Mouse (Mus musculus) frontal cortex, postnatal 25 days (tissue): ENCODE results near the gene Dkkl1.

Experiments
- DNase-seq, 2 experiments: peaks; one replicate each; pipeline ENCODE4 v3.0.0; 2022; ENCODE audit warnings: low spot score in 2 of 2

The Dkkl1 gene

DNA sequence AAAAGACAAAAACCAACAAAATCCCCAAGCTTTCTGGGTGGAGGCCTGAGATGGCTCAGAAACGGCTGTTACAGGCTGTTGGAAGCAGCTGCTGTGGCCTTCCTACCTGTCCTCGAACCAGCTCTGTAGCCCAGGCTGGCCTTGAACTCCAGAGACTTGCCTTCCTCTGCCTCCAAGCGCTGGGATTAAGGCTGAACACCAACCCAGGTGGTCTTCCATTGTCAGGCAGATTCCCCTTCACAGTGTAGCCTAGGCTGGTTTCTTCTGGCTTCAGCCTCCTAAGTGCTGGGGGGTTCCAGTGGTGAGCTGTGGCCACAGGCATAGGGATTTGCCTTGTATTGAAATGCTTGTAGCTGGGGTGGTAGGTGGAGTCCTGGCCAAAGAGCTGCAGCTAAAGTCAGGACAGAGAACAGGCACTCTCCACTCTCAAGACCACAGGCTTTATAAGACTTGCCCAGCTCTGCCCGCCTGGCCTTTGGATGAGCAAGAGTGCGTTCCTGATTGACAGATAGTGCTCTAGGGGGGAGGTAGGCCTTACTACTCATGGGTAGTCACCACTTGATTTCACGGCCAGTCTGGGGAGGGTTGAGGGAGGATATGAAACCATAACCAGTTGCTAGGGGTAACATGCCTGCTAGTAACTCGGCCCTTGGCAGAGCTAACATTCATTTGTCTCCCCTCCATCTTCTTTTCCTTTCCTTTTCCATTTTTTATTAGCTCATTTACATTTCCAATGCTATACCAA lies 17.7 kb upstream of the Dkkl1 start:
- DNase-seq = no peak

DNA sequence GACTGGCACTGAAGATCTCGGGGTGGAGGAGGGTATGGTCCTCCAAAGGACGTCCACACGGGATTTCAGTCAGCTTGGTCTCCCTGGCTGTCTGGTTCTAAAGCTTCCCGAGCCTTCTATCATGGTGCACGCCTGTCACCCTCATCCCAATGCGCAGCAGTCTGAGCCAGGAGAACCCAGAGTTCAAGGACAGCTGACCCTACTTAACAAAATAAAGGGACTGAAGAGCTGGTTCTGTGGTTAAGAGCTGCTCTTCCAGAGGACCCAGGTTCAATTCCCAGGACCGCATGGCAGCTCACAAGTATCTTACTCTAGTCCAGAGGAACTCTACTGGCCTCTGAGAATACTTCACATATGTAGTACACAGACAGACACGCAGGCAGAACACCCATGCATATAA lies 17.1 kb upstream of the Dkkl1 start:
- no peak for DNase-seq

DNA sequence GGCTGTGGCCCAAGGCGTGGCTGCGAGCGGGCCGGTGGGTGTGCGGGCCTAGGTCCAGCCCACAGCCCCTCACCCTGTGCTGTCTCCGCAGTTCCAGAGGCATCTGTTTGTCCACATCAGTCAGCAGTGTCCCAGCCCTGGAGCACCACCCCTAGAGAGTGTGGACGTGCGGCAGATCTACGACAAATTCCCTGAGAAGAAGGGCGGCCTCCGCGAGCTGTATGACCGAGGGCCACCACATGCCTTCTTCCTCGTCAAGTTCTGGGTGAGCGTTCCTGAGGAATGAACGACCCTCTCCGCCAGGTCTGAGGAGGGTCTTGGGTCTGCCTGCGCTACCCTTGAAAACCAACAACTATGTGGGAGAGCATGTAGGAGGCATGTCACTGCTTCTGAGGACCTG lies 16.6 kb upstream of the Dkkl1 start:
- DNase-seq = no peak

DNA sequence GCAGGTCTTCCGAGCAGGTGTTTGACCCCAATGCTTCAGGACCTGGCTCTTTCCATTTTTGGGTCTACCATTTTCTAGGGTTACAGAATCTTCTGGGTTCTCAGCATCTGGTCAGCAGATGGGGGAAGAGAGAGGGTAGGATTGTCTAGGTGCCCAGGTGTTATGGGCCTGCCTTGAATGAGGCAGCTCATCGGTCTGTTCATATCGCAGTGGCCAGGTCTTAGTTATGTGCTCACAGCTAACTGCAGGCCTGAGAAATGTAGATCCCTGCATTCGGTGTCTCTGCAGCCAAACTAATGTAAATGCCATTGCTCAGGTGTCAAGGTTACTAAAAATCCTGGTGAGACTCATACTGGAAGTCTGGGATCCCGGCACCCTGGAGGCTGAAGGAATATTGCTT lies 14.5 kb upstream of the Dkkl1 start:
- no peak for DNase-seq

DNA sequence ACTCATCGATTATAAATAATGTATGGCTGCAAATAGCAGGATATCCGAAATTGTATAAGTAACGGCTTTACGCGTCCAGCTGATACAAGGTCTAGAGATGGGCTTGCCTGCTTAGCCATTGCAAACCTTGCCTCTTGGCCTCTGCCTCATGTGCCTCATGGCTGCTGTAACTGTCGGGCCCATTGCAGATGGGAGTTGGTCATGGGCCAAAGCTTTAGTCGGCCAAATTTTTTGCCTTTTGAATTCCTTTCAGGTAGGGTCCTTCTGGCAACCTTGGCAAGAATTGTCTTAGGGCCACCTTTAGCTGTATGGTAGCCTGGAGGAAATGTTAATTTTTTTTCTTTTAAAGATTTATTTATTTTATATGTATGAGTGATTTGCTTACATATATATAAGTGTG lies 12.9 kb upstream of the Dkkl1 start:
- DNase-seq = no peak

DNA sequence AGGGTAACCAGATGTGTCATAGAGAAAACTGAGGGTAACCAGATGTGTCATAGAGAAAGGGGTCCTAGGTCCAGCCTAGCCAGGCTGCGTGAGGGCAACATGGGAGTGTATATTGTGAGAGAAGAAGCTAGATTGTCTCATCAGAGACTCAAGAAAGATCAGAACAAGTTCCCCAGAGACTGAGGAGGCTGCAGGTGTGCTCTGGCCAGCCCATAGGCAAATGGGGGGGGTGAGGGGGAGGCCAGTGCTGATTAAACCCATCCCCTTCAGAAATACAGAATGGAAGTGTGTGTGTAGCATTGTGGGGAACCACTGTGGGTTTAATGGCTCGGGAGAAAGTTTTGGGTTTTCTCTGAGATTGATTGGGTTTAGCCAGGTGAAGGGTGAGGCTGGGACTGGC lies 9.7 kb upstream of the Dkkl1 start:
- no peak for DNase-seq

DNA sequence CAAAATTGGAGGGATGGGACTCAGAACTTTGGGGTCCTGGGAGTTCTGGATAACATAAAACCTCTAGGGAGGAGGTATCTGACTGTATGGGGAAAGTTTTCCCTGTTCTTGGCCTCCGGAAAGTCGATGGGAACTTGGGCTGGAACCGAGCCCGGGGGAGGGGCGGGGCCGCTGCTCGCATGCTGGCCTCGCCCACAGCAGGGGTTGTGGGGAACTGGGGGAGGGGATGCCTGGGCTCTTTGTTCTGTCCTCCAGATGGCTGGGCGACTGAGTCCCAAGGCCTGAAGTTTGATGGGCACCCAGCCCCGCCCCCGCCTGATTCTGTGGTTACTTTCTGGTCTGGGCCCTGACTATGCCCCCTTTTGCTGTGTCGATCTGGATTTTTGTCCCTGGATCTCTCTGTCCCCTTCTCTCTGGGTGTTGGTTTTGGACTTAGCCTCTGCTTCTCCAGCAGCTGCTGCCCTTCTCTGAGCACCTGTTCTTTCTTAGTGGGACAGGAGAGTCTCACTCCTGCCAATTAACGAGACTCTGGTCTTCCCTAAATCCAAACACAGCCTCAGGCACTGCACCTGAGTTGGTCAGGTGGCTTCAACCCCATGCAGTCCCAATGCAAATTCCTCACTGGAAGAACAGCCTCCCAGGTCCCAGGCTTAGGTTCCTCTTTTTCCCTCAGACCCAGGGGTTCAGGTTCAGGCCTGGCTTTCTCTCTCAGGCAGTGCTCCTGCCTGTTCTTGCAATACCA lies 4.7 kb upstream of the Dkkl1 start:
- DNase-seq = no peak

DNA sequence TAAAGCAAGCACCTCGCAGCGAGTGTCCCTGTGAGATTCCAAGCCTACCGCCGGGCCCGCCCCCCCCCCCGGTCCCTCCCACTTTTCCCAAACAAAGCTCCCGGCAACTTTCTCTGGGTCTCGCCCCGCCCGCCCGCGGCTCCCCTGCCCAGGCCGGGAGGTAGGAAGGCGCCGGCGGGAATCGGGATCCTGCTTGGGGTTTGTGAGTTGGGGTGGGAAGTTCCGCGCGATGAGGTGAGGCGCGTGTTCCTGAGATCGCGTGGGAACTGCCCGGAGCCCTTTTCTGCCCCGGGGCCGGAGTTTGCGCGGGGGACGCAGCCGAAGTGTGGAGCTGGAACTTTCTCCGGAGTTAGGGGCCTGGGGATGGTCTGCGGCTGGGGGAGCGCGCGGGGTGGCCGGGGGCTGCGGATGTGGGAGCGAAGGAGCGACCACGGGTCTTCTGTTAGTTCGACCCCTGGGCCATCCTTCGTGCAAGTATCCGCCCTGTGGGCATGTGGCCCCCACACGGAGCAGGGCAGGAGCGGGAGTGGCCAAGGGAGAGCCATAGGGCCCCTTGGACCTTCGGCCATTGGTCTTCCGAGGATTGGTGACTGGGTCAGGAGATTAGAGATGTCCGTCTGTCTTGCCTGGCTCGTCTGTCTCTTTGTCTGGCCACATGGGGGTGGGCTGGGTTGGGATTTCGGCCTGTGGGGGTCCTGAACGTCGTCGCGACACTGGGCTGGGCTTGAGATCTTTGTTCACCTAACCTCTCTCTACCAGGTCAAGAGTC lies 3.9 kb upstream of the Dkkl1 start, which contains the start of gene Tead2:
Tead2 (plus strand) TSS at position 81 of the 769 bp plus-strand sequence.
- DNase-seq = no peak

DNA sequence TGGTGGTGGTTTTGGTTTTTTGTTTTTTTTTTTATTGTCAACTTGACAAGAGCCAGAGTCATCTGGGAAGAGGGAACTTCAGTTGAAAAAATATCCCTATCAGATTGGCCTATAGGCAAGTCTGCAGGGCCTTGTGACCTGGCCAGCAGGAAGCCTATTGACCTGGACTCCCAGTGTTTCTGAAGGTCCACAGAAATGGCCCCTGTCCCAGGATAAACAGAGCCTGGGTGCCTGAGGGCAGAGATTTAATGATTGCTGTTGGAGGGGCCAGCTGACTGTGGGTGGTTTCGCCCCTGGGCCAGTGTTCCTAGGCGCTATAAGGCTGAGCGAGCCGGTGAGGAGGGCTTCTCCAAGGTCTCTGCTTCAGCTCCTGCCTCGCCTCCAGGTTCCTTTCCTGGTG lies 1.8 kb upstream of the Dkkl1 start:
- no peak for DNase-seq

DNA sequence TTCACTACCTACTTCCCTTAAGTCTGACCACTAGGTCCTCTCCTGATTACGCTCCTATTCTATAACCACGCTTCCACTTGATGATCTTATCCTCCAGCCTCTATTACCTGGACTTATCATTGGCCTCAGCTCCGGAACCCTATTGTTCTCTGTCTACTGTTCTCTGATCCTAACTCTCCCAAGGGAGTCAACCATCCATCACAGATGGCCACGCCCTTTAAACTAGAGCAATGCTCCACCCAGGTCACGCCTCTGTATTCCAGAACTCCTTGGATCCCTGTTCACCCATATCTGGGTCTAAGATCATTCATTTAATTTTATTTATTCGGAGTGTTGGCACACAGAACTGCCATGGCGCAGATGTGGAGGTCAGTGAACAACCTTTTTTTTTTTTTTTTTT lies 409 bp upstream of the Dkkl1 start:
- no peak for DNase-seq

DNA sequence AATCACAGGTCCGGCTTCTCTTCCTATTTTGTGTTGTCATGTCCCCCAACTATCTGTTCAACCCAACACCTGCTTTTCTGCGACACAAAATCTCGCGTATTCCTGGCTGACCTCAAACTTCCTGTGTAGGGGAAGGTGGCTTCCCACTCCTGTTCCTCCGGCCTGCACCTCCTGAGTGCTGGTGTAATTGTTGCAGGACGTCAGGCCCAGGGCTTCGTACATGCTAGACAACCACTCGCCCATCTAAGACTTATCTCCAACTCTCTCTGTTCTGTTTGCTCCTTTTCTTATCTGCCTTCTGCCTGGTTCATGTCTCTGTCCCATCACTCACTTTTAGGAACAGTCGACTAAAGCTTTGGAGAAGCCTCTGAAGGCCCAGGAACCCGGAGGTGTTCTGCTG lies 877 bp downstream of the Dkkl1 start:
- no peak for DNase-seq

DNA sequence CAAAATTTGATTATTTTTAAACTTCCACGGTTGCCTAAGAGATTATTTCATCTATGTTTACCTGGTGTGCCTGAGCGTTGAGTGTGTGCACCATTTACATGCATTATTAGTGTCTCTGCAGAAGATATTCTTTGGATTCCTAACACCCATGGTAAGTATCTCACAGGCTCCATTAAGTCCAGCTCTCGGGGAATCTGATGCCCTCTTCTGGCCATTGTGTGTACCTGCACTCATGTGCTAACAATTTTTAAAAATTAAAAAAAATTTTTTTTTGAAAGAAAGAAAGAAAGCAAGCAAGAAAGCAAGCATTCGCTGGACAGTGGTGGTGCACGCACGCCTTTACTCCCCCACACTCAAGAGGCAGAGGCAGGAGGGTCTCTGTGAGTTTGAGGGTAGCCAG lies 3.7 kb downstream of the Dkkl1 start:
- no peak for DNase-seq

DNA sequence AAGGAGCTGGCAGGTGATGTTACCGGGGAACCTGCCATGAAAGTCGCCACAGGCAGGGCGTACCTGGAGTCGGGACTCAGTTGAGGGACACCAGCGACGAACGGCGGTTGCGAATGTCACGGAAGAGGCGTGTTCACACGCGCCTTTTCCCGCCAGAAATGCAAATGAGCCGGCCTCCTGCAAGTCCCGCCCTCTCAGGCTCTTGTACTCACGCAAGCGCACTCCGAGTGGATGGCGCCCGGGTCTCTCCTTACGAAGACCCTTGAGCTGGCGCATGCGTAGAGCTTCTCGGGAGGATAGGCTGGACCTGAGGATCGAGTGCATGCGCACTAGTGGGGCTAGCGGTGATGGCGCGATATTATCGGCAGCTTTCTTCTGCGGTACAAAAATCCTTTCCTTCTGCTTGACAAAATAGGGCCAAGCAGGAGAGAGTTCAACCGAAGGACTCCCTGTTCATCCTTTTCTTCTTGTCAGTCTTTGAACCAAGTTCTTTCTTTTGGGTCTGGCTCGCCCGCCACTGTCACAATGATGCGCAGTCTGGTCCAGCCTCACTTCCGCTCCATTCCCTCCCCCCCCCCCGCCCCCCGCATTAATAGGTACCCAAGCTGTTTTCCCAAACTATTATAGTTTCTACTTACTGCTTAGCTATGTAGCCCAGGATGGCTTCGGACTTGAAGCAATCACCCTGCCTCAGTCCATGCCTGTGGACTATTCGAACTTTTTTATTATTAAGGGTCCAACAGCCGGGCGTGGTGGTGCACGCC lies 7.4 kb downstream of the Dkkl1 start, which contains the start of gene Ccdc155:
Ccdc155 (minus strand) TSS at position 513 of the 764 bp plus-strand sequence.
- peak; percentile 80 to 83 for DNase-seq

DNA sequence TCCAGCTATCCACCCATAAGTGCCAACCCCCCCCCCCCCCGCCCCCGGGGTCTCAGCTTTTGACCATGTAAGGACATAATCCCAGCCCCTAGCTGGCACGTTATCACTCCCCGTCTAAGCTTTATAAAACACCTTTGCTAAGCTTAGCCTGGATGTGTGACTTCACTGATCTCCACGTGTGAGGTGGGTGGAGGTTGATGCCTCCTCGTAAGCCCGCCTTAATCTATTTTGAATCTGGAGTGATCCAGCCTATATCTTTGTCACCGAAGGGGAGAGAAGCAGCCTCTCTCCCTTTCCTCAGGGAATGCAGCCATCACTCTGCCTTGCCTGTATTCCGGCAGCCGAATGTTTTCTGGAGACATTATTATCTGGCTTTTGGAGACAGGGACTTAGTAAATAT lies 9.3 kb downstream of the Dkkl1 start:
- DNase-seq = no peak

DNA sequence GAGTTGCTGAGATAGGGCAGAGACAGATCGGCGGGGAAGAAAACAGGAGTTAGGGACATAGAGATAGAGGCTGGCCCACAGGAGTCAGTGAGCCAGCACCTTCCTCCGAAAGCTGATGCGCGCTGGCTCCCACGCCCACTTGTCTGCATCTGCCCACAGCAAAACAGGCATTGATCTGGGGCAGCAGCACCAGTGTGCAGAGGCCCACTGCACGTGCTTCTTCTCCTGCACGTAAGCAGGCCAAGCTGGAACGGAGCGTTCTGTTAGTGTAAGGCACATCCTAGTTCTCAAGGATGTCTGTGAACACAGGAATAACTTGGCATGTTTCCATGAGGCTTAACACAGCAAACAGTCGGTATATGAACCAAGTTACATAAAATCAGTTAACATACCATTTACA lies 13.0 kb downstream of the Dkkl1 start:
- no peak for DNase-seq

DNA sequence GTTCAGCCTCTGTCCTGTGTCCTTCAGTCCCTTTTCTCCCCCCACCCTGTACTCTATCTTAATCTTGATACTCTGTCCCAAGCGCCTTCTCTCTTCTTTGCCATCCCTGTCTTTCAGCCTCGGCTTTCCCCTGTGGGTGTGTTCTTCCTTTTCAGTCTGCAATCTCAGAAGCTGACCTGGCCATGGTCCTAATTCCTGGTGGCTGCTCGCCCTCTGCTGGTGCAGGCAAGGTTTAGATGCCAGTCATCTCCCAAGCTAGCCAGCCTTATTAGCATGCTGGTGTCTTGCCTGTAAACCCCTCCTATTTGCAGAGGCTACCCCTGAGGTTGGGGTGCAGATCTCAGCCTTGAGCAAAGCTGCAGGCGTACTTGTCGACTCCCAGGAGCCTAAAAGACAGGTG lies 13.5 kb downstream of the Dkkl1 start:
- DNase-seq = peak; percentile 56 to 58

DNA sequence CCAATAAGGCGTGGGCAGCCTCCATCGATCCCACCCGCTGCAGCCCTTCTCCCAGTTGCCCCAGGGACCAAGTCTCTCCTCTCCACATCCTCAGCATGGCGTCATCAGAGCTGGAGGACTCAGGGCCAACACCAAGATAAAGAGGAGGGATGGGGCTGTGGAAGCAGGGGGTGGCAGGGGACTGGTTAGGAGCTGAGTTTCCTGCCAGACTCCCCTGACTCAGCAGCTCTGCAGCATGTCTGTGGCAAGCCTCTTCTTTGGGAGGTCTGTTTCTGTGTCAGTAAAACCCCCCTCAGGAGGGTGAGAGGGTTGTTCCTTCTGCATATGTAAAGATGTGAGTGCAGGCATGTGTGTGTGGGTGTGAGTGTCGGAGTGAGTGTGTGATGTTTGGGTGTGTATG lies 15.0 kb downstream of the Dkkl1 start:
- no peak for DNase-seq

DNA sequence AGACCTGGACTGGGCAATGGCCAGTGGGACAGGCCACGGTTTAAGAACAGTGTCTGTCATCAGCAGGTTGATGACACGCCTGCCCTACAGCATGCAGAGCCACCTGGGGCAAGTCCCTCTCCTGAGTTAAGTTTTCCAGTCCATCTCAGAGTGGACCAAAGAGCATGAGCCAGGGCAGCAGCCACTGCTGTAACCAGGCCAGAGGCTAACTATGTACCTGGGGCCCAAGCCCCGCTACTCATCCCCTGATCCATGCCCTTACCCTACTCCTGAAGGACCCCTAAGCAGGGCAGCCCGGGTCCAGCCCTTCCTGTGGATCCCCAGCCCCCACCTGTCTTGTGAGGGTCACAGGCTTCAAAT lies 15.8 kb downstream of the Dkkl1 start:
- DNase-seq = no peak

DNA sequence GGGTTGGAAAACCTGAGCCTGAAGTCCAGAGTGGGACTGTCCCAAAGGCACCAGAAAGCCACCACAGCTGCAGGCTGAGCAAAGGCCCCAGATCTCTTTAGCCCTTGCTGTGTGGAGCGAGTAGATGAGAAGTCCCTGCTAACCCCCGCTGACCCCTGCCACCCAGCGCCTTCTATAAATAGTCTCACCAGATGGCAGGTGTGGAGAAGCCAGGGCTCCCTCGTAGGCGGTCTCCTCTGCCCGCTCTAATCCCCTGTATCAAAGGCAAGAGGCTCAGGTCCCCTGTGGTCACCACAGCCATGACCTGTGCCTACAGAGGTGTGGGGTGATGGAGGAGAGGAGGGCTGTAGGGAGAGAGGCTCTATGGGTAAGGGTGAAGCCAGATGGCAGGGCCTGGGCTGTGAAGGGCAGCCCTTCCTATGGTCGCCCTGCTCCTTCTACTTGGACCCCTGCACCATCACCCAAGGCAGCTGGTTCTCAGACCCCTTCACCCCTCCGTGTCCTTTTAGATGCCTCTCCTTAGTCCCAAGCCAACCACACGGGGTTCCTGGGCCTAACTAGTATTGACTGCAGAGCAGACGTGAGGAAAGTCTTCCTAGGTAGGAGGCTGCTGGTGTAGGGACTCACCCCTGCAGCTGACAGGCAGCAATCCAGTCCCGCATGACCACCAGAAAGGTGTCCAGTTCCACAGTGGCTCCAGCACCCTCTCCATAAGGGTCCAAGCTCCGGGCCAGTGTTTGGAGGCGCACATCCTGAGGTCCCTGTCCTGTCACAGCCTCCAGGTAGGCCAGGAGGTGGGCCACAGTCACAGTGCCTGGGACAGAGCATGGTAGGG lies 16.4 kb downstream of the Dkkl1 start:
- DNase-seq = no peak

DNA sequence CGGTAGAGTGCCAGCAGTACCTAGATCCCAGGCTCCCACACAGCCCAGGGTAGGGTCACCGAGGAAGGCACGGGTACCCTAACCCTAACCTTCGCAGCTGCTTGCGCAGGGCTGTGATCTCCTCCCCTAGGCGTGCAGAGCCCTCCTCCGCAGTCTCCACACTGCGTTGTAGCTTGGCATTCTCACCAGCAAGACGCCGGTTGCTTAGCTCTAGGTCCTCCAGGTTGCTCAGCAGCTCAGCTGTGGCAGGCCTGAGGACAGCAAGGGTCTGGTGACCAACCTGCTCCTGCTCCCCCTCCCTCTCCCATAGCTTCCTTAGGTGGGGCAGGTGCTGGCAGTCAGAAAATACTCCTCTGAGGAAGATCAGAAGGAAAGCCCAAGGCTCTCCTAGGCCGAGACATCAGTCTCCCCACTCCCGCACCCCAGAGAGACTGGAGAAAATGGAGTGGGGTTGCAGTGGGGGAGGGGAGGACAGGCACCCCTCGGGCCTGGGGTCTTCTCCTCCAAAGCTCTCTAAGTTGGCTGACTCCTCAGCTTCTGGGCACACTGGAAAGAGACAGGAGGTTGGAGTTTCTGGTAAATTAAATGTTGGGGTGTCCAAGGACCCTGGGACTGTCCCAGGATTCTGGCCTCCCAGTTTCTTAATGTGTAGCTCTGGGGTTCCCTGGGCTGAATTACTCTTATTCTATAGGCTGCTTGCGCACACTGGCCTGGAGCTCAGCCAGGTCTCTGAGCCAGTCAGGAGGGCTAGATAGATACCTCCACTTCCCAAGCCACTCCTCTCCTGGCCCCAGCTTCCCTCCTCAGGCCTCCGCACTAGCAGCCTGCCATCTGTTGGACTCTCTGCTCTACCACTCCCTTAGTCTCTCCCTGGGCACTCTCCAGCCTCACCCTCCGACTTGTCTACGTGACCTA lies 17.8 kb downstream of the Dkkl1 start:
- DNase-seq = no peak
